Mouse (Mus musculus) cerebellum, adult 2 months (tissue): ENCODE data around the gene Tnfsf13. TPM values are rescaled to one million over a fixed set of nuclear protein-coding genes. Genes with fewer than 3 reads are reported as not detected.
A peak's percentile ranks its signal among the peaks of the same experiment; 100 is the strongest.

ENCODE experiments used
- DNase-seq, 2 experiments: peaks; one replicate each; pipeline ENCODE4 v3.0.0; 2021
- H3K27ac ChIP-seq: fragments of 200-500 bp; 2 replicates; pipeline ENCODE4 v1.5.1; 2012; ENCODE audit warnings: low read length, control low read depth, inconsistent platforms; ENCODE audit not compliant: insufficient read depth
- H3K27me3 ChIP-seq: fragments of 200-500 bp; 2 replicates; pipeline ENCODE4 v1.6.1; 2012; ENCODE audit warnings: inconsistent platforms, mild to moderate bottlenecking, low read length, moderate library complexity; ENCODE audit not compliant: control insufficient read depth, insufficient read depth
- H3K4me1 ChIP-seq: fragments of 200-500 bp; 2 replicates; pipeline ENCODE4 v1.6.1; 2011; ENCODE audit warnings: low read length; ENCODE audit not compliant: control insufficient read depth, insufficient read depth
- H3K4me3 ChIP-seq: fragments of 200-500 bp; replicated peaks from 2 replicates; pipeline ENCODE3; 2011; ENCODE audit warnings: mild to moderate bottlenecking, low read depth, low read length, control low read depth; ENCODE audit not compliant: insufficient read depth
- CTCF ChIP-seq: fragments of 200-500 bp; IDR thresholded peaks from 2 replicates; pipeline ENCODE4 v1.5.1; 2011; ENCODE audit warnings: low read depth, mild to moderate bottlenecking, control low read depth, low read length, moderate library complexity, borderline replicate concordance; ENCODE audit not compliant: insufficient read depth
- POLR2A ChIP-seq: fragments of 200-500 bp; IDR thresholded peaks from 2 replicates; pipeline ENCODE4 v1.6.1; 2011; ENCODE audit warnings: low read length, control low read depth, borderline replicate concordance; ENCODE audit not compliant: insufficient read depth
- WGBS: fragments of 180-500 bp; shearing (Covaris S2); methylation state at CpG from one replicate; pipeline ENCODE4 v1.1.7; 2018; 5-methylcytosine and 5-hydroxymethylcytosine counted together
- polyA plus RNA-seq: library from polyadenylated mRNA; depleted of rRNA; stranded (reverse); fragments of >200 nt; gene quantifications from 2 replicates; pipeline ENCODE4 v1.2.3, GENCODE M21; 2012; rRNA removed

Gene Tnfsf13
- polyA plus RNA-seq, 1 experiment: 4.8 TPM

DNA sequence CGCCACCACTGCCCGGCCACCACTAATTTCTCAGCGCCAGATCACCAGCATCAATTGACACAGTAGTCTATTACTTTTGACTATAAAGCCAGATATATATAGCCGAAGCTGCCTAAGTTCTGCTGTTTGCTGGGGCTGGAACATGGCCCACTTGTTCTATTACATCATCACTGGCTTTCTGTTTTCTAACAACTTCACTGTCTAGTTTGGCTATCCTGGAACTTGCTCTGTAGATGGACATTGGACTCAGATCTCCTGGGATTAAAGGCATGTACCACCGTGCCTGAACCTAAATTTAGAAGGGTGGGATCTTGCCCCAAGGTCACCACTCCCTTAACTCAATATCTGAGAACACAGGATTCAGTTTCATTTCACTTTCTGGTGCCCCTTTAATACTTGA lies 39.7 kb downstream of the Tnfsf13 start:
- DNase-seq: no peak
- Histone ChIP-seq H3K4me1 (no peaks in the 10 kb centered on the region), H3K4me3 (no peak overlapping the region), H3K27ac (no peak overlapping the region), H3K27me3 (no peaks in the 10 kb centered on the region)
- no peak for TF ChIP-seq POLR2A
- no peak for TF ChIP-seq CTCF
- 89% methylated on average over 5 of the region's 5 CpGs for WGBS

DNA sequence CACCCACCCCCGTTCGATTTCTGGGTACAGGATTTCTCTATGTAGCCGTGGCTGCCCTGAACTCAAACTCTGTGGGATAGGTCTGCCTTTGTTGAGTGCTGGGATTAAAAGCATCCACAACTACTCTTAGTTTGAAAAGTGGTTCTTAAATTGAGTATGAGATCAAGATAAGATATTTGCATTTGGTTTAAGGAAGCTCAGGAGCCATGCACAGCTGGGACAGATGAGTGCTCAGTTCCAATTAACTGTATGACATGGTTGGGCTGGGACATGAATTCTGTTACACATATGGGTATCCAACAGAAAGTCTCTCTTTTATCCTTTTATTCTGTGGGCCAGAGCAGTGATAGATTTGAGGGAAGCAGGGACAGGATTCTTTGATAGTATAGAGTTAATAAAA lies 50.1 kb downstream of the Tnfsf13 start:
- H3K4me1 ChIP-seq: peaks cover 4% of the 10 kb centered on the region; the same call in 1 of the 2 replicates
- DNase-seq: no peak
- H3K27me3 ChIP-seq: no peaks in the 10 kb centered on the region
- TF ChIP-seq POLR2A (no peak), CTCF (no peak)
- no peak overlapping the region for H3K4me3 ChIP-seq
- H3K27ac ChIP-seq: no peak overlapping the region
- 62% methylated on average over 3 of the region's 3 CpGs for WGBS

DNA sequence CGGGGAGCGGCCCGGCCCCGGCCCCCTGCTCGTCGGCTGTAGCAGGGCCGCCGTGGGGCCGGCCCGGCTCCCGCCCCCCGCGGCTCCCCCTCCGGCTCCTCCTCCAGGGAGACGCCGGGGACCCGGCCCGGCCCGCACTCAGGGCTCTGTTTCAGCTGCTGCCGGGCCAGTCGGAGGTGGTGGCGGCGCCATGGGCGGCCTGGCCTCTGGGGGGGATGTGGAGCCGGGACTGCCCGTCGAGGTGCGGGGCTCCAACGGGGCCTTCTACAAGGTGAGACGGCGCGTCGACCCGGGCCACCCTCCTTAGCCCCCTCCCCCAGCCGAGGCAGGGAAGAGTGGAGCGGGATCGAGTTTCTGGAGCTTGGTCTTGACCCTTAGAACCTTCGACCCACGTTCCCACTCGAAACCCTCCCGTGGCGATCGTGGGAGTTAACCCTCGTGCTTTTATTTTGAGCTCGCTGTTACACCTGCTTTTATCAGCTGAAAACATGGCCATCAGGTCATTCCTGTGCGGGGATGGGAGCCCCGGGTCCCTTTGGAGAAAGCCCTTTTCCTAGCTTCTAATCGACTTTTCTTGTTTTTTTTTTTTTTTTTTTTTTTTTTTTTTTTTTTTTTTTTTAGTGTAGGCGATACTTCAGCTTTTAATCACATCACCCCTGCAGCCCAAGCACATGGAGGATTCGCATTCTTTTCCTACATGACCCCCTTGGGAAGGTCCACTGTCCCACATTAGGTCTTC lies 52.3 kb downstream of the Tnfsf13 start:
- DNase-seq: no peak

More for the DNA sequence above, 52.3 kb downstream of the Tnfsf13 start:
- Histone ChIP-seq H3K27ac (peak overlapping the region; percentile 43), H3K4me3 (peak overlapping the region; percentile 98), H3K27me3 (no peaks in the 10 kb centered on the region), H3K4me1 (peaks cover 4% of the 10 kb centered on the region; the same call in 1 of the 2 replicates)
- WGBS: under 1% methylated on average over 49 of the region's 50 CpGs
- TF ChIP-seq CTCF (no peak), POLR2A (no peak)

Other genes with a start within 250 kb of the Tnfsf13 start
- gene Dnah2, start 136.7 kb downstream of the Tnfsf13 start, polyA plus RNA-seq: 0.55 and 0.69 TPM in 2 replicates
- gene Efnb3, start 125.6 kb downstream of the Tnfsf13 start, polyA plus RNA-seq: 84.8 and 104 TPM in 2 replicates
- gene Wrap53, start 105.5 kb downstream of the Tnfsf13 start, polyA plus RNA-seq: 18.6 and 18.8 TPM in 2 replicates
- 34.7 and 35.6 TPM in 2 replicates for gene Trp53, start 105.4 kb downstream of the Tnfsf13 start, polyA plus RNA-seq
- 890 and 950 TPM in 2 replicates for gene Atp1b2, start 79.8 kb downstream of the Tnfsf13 start, polyA plus RNA-seq
- 0.11 TPM in 2 replicates for gene Shbg, start 67.9 kb downstream of the Tnfsf13 start, polyA plus RNA-seq
- gene Sat2, start 63.8 kb downstream of the Tnfsf13 start, polyA plus RNA-seq: 32.4 and 33.5 TPM in 2 replicates
- gene Fxr2, start 52.8 kb downstream of the Tnfsf13 start, polyA plus RNA-seq: 176 and 183 TPM in 2 replicates
- gene Sox15, start 30.5 kb downstream of the Tnfsf13 start, polyA plus RNA-seq: not detected in 2 replicates
- gene Mpdu1, start 23.1 kb downstream of the Tnfsf13 start, polyA plus RNA-seq: 115 and 120 TPM in 2 replicates
- 3.7 and 4.5 TPM in 2 replicates for gene Cd68, start 19.6 kb downstream of the Tnfsf13 start, polyA plus RNA-seq
- 316 and 321 TPM in 2 replicates for gene Eif4a1, start 13.4 kb downstream of the Tnfsf13 start, polyA plus RNA-seq
- gene Senp3, start 3.7 kb downstream of the Tnfsf13 start, polyA plus RNA-seq: 110 and 152 TPM in 2 replicates
- gene Tnfsf12, start 10.1 kb upstream of the Tnfsf13 start, polyA plus RNA-seq: 31.2 and 35.3 TPM in 2 replicates
- 3.3 and 4.2 TPM in 2 replicates for gene Tnfsfm13, start 10.3 kb upstream of the Tnfsf13 start, polyA plus RNA-seq
- gene Polr2a, start 72.9 kb upstream of the Tnfsf13 start, polyA plus RNA-seq: 35.3 and 42.3 TPM in 2 replicates
- not detected in 2 replicates for gene Slc35g3, start 76.2 kb upstream of the Tnfsf13 start, polyA plus RNA-seq
- 69.8 and 71.1 TPM in 2 replicates for gene Zbtb4, start 80.1 kb upstream of the Tnfsf13 start, polyA plus RNA-seq
- gene Chrnb1, start 110.2 kb upstream of the Tnfsf13 start, polyA plus RNA-seq: 1.6 and 2.9 TPM in 2 replicates
- 47.0 and 49.4 TPM in 2 replicates for gene Fgf11, start 116.1 kb upstream of the Tnfsf13 start, polyA plus RNA-seq
- 0.28 and 0.36 TPM in 2 replicates for gene Tmem102, start 119.8 kb upstream of the Tnfsf13 start, polyA plus RNA-seq
- not detected in 2 replicates for gene Gm39566, start 129.5 kb upstream of the Tnfsf13 start, polyA plus RNA-seq
- gene Spem2, start 132.7 kb upstream of the Tnfsf13 start, polyA plus RNA-seq: not detected in 2 replicates
- gene Spem1, start 136.4 kb upstream of the Tnfsf13 start, polyA plus RNA-seq: 1.4 TPM in 2 replicates
- 116 and 122 TPM in 2 replicates for gene Nlgn2, start 152.0 kb upstream of the Tnfsf13 start, polyA plus RNA-seq
- 200 and 210 TPM in 2 replicates for gene Tmem256, start 152.7 kb upstream of the Tnfsf13 start, polyA plus RNA-seq
- 34.2 and 36.9 TPM in 2 replicates for gene Plscr3, start 160.6 kb upstream of the Tnfsf13 start, polyA plus RNA-seq
- gene Tnk1, start 172.9 kb upstream of the Tnfsf13 start, polyA plus RNA-seq: 0.21 and 0.39 TPM in 2 replicates
- not detected in 2 replicates for gene Tmem95, start 192.2 kb upstream of the Tnfsf13 start, polyA plus RNA-seq
- gene Kctd11, start 195.6 kb upstream of the Tnfsf13 start, polyA plus RNA-seq: 1.9 and 2.2 TPM in 2 replicates
- gene Acap1, start 209.8 kb upstream of the Tnfsf13 start, polyA plus RNA-seq: 0.18 and 0.24 TPM in 2 replicates
- gene 2810408A11Rik, start 215.2 kb upstream of the Tnfsf13 start, polyA plus RNA-seq: 0.36 and 0.43 TPM in 2 replicates
- 119 and 128 TPM in 2 replicates for gene Neurl4, start 215.3 kb upstream of the Tnfsf13 start, polyA plus RNA-seq
- 78.9 and 87.5 TPM in 2 replicates for gene Gps2, start 228.1 kb upstream of the Tnfsf13 start, polyA plus RNA-seq
- 514 and 533 TPM in 2 replicates for gene Eif5a, start 236.2 kb upstream of the Tnfsf13 start, polyA plus RNA-seq